Mouse (Mus musculus) activated CD4-positive, CD25-positive, alpha-beta regulatory T cell, adult 4 months (primary cell): ENCODE data around the gene Jdp2. TPM values are rescaled to one million over a fixed set of nuclear protein-coding genes. Genes with fewer than 3 reads are reported as not detected.

ENCODE experiments used
- ATAC-seq: one replicate; pipeline ENCODE4 v1.8.0; 2017
- polyA plus RNA-seq, 2 experiments: library from polyadenylated mRNA; unstranded; fragments of 100-300 nt; shearing (Covaris generic); gene quantifications; one replicate each; pipeline ENCODE4 v1.2.1; 2017

The Jdp2 gene
- polyA plus RNA-seq, 2 experiments from 2014 or later: not detected

DNA sequence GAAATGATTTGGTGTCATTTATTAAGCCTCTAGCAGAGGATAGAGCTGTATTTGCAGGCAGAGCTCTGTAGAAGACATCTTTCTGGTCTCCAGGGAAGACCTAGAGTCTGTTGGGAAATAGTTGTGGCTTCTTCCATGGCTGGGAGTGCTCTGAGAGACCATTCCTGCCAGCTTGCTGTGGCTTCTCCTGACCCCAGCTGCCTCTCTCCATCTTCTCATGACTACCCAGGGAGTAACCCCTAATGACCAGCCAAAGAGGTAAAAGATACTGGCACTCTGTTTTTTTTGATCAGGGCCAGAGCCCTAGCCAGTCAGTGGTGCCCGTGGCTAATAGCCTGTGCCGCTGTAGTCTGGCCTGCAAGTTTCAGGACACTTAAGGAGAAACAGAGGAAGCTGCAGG is 3.3 kb downstream of the Jdp2 start:
- ATAC-seq: no peak

DNA sequence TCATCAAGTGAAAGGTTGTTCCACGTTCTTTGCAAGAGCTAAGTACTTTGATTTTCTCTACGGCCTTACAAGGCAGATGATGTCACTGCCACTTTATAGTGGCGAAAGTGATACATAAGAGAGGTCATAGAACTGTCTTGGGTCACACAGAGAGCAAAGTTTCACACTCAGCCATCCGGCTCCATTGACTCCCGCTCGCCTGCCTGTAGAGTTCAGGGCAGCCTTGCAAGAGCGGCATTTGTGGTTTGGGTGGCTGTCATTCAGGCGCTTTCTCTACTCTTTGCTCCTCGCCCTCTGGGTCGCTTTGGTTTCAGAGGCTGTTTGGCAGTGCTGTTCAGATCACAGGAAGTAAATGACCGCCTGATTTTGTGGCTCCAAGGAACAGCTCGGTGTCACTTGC is 4.0 kb downstream of the Jdp2 start:
- no peak for ATAC-seq

DNA sequence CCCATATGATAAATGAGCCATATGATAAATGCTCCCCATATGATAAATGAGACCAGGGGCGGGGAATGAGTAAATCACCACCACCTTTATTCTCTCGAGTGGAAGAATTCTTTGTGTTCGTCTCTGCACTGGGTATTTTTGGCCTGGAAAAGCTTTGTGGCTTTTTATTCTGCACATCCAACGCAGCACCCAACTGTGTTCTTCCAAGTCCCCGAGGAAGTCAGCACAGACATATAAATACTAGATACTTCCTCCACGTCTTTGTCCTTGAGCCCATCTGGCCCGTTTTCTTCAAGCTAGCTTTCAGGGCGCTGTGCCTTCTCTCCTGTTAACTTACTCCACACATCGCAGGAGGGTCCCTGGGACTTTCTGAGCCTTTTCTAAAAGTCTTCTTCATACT is 4.9 kb downstream of the Jdp2 start:
- ATAC-seq: no peak

DNA sequence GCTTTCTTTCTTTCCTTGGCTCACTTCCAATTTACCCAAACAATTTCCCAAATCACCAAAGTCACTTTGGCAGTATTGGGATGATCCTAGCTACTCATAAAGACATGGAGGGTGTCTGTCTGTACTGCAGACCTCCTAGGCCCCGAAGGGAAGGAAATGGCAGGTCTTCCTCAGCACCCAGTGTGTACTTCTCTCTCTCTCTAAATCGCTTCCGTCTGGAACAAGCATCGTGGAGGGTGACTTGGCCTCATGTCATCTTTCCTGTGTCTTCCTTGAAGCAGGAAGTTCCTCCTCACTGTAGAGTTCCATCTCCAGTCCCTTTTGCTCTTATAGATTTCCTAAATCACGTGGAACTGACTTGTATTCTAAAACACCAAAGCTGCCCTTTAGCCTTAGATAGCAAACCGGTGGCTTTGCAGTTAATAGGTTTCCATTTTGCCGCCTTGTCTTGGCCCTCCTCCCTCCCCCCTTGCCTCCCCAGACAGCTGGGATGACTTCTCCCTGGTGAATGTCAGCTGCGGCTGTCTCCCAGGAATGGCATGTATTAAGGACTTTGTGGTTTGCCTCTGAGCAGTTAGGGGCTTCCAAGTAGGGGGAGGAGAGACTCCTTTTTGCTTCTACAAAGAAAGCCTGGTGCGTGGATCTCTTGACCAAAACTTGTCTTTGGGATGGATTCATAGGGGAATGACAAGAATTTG is 5.6 kb downstream of the Jdp2 start:
- no peak for ATAC-seq

DNA sequence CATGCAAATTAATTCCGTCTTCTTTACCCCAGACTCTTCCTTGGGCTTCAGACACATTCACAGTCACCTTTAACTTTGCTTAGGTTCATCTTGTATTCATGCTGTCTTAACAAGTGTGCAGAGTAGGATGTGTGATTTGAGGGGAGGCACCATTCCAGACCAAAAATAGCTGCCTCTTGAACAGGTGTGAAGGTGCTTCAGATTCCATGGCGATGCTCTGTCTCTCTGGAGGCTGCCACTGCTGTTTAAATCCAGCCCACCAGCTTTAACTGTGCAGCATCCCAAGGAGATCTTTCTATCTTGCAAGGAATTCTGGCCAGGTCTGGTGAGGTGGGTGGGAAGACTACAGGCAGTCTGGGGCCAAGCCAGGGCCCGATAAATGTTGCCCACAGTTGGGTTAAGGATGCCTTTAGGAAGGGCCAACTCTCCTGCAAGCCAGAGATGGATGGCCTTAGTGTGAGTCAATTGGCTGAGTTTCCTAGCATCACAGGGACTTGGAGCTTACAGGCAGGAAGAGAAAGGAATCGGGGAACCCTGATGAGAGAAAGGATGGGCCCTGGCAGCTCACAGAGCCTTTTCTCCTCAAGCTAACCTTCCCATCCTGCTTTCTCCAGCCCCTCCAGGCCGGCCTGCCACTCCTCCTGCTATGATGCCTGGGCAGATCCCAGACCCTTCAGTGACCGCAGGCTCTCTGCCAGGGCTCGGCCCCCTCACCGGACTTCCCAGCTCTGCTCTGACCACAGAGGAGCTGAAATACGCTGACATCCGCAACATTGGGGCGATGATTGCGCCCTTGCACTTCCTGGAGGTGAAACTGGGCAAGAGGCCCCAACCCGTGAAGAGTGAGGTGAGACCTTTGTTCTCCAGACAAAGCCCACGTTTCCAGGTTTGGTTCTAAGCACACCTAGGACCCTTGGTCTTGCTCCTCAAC is 9.0 kb downstream of the Jdp2 start:
- ATAC-seq: no peak

DNA sequence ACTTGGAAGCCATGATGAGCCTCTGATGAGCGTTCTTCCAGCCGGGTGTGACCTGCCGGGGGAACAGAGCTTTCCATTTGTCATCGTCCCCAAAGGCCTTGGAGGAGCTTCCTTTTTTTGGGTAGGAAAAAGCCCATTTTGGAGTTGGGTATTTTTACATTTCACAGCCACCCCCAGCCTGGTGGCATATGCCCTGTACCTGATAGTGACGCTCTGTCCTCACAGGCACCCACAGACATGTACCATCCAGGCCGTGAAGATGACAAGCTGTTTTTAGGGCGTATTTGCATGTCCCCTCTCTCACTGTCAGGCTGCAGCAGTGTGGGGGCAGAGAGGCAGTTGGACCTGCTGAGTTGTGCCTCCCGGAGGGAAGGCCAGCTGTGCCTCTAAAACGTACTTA is 11.3 kb downstream of the Jdp2 start:
- no peak for ATAC-seq

DNA sequence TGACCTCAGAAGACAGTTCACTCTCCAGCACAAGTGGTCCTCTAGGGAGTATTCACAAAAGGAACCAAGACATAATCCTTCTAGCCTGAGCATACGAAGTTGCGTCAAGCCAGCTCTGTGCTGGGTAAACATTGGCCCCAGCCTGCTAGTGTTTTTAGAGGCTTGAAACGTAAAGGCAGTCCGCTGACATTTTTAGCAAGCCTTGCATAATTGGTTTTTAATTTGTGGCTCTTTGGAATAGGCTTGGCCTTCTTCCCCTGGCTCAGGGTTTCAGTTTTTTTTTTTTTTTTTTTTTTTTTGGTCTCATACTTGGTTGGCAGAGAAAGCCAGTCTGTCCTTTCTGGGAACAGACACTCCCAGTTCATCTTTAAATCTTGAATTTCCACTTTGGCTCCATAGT is 15.3 kb downstream of the Jdp2 start:
- ATAC-seq: no peak

DNA sequence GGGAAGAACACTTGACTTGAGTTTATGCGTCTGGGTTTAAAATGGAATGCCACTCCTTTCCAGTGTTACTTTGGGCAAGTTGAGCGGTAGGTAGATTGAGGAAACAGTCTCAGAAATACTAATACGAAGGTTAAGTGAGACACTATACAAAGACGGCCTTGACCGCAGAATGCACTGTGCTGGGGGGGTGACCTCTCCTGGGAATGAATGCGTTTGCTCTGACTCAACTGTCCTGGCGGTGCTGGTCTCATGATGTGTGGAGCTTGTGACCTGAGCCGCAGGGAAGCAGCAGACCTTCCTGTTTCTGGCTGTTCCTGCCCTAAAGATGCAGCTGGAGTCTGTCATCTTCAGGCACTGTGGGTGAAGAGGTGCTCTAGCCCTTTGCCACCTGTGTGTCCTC is 16.7 kb downstream of the Jdp2 start:
- ATAC-seq: no peak

DNA sequence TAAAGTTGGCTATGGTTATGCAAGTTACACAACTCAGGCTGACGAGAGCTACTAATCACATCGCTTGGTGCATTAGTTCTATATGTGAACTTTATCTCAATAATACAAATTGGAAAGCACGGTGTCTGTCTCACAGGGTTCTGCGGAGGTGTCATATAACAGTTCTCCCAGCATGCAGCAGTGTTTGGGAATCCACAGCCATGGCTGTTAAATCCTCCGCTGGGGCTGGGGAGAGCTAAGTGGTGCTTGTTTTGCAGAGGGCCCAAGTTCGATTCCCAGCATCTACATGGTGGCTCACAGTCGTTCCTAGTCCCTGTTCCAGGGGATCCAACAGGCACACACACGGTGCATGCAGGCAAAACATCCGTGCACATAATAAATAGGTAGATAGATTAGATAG is 19.1 kb downstream of the Jdp2 start:
- no peak for ATAC-seq

DNA sequence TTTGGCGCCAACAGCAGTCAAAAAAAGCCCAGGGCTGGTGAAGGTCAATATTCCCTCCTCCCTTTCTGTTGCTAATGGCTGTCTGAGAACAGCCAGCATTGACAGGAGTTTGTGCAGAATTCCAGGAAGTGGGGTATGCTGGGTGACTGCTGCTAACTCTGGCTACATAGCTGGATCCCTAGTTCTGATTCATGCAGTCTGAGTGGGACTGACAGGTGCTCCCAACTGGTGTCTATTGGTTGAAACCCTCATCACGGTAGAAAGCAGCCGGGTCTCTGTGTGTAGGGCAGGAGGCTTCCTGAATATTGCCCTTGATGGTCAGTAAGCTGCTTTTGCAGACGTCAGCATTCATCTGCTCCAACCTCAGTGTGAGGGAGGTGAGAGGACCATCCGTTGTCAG is 19.6 kb downstream of the Jdp2 start:
- ATAC-seq: no peak

DNA sequence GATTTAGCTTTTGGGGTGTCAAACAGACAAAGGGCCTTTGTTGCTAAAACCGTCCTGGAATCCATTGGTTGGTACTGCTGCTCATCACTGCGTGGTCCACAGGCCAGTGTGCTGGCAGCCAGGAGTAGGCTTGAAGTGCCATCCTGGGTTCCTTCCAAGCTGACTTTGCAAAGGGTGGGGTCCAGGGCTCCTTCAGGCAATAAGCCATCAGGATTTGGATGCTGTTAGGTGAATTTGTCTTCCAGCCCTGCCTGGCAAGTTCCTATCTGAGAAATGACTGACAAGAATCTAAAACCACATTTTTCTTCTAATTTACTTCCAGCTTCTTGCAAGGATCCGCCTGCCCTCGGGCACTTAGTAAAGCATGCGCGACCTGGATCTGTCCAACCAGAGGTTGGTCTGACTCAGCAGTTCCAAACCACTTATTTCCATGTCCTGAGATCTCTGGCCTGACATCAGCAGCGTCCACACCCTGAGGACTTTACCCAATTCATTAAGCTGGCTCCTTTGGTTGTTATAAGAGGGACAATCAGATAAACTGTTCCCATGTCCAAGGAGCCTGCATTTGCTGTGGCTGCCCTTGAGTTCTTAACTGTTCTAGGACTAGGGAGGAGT is 20.6 kb downstream of the Jdp2 start:
- ATAC-seq: no peak

DNA sequence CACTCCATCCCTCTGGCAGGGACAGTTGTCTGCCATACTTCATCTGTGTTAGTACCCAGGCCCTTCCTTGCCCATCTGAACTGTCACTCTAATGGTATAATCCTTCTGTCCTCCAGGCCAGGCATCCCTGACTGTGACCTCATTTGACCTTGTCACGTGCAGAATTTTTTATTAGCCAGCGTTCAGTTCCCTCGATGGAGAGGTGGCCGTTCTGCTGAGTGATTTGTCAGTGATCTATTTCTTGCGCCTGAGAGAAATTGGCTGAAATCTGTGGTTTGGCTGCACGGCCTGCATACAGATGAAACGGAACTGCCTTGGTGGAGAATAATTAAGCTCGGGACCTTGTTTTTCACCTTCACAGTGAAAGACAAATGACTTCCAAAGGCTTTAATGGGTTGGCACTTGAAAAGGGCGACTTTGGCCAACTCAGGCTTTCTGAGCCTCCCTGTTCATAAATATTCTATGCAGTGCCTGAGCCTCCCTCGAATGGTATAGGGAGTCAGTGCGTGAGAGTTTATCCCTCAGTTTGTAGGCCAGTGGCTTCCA is 21.1 kb downstream of the Jdp2 start:
- ATAC-seq: no peak

DNA sequence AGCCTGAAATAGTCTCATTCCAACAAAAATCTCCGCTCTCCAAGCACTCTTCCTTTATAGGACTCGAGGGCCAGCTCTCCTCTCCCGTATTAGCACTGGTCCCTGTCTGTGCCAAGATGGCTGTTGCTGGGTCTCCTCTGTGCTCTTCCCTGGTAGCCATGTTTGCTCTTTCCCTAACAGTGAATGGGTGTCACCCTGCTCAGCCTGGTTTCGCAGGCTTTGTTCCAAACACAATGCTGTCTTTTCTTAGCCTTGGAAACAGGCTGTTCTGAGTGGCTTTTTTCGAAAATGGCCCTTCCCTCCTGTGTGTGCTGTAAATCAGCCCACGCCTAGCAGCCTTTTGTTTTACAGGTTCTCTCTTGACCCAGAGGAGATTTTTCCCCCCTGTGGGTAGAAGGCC is 22.2 kb downstream of the Jdp2 start:
- no peak for ATAC-seq

DNA sequence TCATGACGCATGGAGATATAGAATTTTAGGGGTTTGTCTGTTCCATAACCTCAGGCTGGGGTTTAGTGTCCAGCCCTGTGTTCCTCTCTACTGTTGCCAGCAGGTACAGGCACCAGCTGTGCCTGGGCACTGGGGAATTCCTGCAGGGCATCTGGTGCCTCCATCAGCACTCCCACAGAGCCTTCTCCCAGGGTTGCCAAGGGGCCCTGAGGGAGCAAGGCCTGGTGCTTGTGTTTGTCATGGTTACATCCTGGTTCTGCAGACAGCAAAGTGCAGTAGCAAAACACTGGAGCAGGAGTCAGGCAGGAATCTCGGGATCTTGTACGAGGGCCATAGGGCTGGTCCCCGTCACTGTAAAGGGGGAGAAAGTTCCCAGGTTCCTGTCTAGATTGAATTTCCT is 22.8 kb downstream of the Jdp2 start:
- ATAC-seq: no peak

DNA sequence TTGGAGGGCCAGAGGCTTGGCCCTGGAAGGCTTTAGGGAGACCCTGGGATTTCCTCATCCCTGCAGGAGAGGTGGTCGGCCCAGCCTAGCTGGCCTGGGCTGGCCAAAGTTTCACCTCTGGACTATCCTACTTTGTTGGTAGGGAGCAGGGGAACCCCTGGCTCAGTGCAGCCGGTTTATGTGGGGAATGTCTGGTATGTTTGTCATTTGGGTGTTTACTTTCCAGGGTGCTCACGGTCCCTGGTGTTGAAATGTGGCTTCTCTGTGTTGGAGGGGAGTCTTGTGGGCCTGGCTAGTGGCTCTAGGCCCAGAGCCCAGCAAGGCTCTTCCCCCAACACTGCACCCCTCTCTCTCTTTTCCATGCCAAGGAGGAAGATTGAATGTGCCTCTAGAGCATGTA is 24.9 kb downstream of the Jdp2 start:
- no peak for ATAC-seq

DNA sequence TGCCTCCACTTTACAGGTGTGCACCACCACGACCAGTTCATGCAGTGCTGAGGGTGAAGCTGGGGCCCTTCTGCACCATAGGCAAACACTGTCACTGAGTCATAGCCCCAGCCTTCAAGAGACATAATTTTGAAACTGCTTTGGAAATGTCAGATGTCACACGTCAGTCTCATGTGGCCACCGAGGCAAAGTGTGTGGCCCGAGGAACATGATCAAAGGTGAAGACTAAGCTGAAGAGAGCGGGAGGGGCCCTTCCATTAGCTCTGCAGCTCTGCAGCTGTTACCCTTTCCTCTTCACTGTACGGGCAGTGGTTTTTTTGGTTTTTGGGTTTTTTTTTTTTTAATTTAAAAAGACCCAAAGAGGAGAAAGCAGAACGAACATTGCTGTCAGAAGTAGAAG is 25.8 kb downstream of the Jdp2 start:
- peak; percentile 87 for ATAC-seq

DNA sequence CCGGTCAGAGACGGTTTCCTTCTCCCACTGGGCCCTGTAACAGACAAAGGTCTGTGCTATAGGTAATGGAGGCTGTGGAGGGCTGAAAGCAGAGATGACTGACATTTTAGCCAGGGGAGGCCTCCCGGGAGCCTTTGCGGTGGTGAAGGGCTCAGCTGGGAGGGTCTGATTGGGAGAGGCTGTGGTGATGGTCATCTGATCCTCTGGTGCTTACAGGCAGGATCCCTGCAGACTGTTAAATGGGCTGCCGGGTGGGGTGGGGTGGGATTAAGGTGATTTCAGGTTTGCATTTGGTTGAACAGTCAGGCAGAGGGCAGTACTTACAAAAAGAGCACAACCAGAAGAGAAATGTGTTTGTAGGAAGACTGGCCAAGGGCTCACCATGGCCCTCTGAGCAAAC is 27.0 kb downstream of the Jdp2 start:
- ATAC-seq: no peak

DNA sequence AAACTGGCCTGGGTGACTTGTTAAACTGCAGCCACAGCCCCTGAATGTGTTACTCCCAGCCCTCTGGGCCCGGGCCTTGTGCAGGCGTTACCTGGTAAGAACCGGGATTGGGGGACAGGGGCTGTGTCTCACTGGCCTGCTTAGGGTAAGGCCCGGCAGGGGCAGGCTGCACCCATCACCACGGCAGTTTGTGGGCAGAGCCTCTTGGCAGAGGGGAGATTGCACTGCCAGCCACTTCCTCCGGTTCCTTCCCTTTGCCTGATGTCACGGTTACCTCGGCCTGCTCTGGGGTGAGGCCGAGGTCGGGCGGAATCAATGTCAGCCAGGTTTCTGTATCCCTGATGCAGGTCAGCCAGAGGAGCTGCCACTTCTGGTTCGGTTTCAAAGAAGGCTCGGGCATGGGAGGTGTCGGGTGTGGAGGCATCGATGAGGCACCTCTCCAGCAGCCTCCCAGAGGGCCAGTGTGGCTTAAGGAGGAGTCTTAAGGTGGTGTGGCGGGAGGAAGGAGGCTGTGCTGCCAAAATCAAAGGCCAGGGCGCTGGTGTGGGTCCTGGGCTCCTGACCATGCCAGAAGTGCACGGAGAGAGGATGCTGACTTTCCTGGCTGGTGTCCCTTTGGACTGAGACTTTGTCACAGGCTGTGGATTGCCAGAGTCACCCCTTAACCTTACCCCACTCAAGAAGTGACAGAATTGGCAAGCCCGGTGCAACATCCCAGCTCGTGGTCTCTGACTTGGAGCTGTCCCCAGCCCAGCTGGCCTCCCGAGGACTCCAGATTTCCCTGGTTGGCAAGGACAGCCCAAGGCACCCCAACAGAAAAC is 31.0 kb downstream of the Jdp2 start:
- peak; percentile 47 for ATAC-seq

DNA sequence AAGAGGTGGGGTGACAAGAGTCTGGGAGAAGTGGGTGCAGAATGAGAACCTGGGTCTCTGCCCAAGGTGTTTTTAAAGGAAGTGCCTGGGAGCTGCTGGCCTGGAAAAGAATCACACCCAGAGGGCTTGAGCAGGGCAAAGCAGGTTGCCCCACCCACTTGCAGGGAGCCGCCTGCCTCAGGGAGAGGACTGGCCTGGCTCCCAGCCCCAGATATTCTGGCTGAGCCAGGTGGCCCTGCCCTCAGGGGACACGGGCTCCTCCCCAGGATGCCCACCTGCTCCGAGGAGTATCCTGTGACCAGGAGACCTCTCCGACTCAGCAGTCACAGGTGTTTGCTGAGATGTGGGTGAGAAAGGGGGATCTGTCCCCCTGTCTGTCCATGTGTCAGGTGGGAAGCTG is 32.4 kb downstream of the Jdp2 start:
- no peak for ATAC-seq

DNA sequence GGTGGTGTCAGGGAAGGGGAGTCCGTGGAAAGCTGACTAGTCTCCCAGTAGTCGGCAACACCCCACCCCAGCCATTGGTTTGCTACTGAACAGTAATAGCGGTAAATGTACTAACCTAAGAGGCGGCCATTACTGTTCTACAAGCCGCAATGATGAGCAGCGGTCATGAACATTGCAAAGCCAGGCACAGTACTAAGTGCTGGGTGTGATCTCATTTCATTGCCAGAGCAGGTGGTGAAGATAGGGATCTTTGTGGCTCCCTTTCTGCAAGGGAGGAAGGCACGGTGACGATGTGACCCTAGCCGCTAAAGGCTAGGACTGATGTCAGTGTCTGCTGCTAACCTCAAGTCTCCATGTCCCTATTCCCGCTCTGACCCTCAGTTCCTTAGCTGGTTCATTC is 33.5 kb downstream of the Jdp2 start:
- ATAC-seq: peak; percentile 53

DNA sequence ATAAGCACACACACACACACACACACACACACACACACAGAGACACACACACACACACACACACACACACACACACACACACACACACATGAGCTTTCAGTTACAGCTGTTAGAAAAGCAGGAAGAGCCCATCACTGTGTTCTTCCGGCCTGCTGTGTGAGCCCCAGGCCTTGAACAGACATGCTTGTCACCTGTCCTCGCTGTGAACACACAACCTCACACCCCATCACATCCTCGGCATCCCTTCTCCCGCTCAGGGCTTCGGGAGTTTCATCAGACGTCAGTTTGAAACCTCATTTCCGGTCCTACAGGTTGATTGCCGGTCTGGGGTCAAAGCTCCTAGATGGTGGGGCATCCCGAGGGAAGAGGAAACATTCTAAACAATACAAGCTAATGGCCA is 39.1 kb downstream of the Jdp2 start:
- peak; percentile 27 for ATAC-seq

DNA sequence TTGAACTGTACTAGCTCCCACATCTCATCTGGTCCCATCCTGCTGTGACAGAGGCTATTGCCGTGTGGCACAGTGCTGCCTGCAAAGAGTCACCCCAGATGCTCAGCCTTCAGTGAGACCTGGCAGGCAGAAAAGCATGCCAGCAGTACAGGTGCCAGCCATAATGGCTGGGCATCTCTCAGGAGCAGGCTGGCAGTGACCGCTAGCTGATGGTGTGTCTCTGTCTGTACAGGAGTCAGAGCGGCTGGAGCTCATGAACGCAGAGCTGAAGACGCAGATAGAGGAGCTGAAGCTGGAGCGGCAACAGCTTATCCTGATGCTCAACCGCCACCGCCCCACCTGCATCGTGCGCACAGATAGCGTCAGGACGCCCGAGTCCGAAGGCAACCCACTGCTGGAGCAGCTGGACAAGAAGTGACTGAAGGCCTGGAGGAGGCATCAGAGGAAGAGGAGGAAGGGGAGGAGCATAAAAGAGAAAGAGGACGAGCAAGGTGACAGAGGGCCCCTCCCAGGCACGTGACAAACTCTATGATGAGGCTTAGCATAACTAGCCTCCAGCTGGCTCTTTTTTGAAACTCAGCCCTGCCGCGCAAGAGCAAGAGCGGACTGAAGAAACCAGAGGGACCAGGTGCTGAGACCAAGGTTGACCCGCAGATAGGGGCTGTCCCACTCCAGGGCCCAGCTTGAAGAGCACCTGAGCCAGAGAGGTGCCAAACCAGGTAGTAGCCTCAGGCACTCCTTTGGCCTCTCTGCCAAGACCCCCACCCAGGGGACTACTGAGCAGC is 39.9 kb downstream of the Jdp2 start:
- peak; percentile 62 for ATAC-seq
